Mouse (Mus musculus) forebrain, embryonic 10.5 days (tissue): ENCODE results near the gene Kank4. TPM values are rescaled to one million over a fixed set of nuclear protein-coding genes. Genes with fewer than 3 reads are reported as not detected.
A peak's percentile ranks its signal among the peaks of the same experiment; 100 is the strongest.
"Not testable (repeated sequence)": the region's sequence is repeated elsewhere in the genome, so short reads cannot be mapped to it uniquely, and the experiment has no call there.

Experiments
- DNase-seq: peaks from one replicate; pipeline ENCODE4 v3.0.0-alpha.2; 2017; ENCODE audit warnings: low spot score; ENCODE audit errors: extremely low spot score
- H3K27ac ChIP-seq: fragments of 300-500 bp; sonication (generic); 2 replicates; pipeline ENCODE4 v1.5.1; 2016; ENCODE audit warnings: mild to moderate bottlenecking
- H3K27me3 ChIP-seq: fragments of 300-500 bp; sonication (generic); 2 replicates; pipeline ENCODE4 v1.6.1; 2016; ENCODE audit warnings: mild to moderate bottlenecking; ENCODE audit not compliant: poor library complexity, severe bottlenecking
- H3K36me3 ChIP-seq: fragments of 300-500 bp; sonication (generic); replicated peaks from 2 replicates; pipeline ENCODE4 v1.6.1; 2016; ENCODE audit warnings: mild to moderate bottlenecking, moderate library complexity
- H3K4me1 ChIP-seq: fragments of 300-500 bp; sonication (generic); 2 replicates; pipeline ENCODE4 v1.6.1; 2016
- H3K4me3 ChIP-seq: fragments of 300-500 bp; sonication (generic); 2 replicates; pipeline ENCODE4 v1.5.1; 2016; ENCODE audit warnings: mild to moderate bottlenecking, moderate library complexity
- H3K9me3 ChIP-seq: fragments of 300-500 bp; sonication (generic); 2 replicates; pipeline ENCODE4 v1.6.1; 2016; ENCODE audit warnings: mild to moderate bottlenecking, moderate library complexity
- WGBS: fragments of 180-500 bp; shearing (Covaris S2); methylation state at CpG from one replicate; pipeline ENCODE4 v1.1.7; 2016; 5-methylcytosine and 5-hydroxymethylcytosine counted together
- polyA plus RNA-seq: library from polyadenylated mRNA; unstranded; fragments of >200 nt; fragmentation: Nextera tagmentation; extraction: Ambion mirVana; gene quantifications from 2 replicates; pipeline ENCODE4 v1.2.1, GENCODE M21; 2016

Gene Kank4
- polyA plus RNA-seq = 1.4 and 1.6 TPM in 2 replicates

DNA sequence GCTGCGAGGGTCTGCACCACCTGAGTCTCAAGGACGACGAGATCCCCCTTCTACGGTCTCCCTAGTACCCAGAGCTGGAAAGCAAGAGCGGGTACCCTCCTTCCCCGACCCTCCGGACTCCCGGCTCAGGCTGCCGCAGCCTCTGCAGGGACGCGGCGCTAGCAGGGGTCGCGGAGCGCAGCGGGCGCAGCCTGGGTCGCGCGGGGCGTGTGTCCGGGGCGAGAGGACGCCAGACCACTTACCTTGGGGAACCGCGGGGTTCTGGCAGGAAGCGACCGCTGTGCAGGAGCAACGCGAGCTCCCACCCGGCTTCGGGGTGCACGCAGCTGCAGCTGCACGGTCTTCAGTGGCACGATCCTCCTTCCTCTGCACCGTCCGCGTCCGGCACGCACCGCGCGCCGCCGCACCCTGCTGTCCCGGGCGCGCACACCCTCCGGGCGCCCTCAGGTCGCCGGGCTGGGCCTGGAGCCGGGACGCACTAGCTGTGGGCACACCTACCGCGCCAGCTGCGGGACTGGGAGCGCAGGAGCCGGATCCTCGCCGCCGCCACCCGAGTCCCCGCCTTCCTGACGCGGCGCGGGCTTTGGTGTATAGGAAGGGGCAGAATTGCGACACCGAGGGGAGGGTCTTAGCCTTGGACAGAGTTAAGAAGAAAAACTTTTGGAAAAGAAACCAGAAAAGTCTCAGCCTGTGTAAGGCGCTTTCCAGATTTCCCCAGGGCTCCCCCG lies at the start of gene Kank4:
Gene Kank4, minus strand, starts transcription at position 354 of the 728 bp plus-strand sequence.
- Histone ChIP-seq H3K9me3 (no peaks in the 10 kb centered on the region), H3K27ac (peak within 1 kb of the TSS; percentile 83), H3K27me3 (peaks cover 71% of the 10 kb centered on the region), H3K36me3 (no peaks in the 10 kb centered on the region), H3K4me1 (peaks cover 31% of the 10 kb centered on the region), H3K4me3 (peak within 1 kb of the TSS; percentile 82)
- under 1% methylated on average over 72 of the region's 72 CpGs for WGBS
- DNase-seq = peak; percentile 44

DNA sequence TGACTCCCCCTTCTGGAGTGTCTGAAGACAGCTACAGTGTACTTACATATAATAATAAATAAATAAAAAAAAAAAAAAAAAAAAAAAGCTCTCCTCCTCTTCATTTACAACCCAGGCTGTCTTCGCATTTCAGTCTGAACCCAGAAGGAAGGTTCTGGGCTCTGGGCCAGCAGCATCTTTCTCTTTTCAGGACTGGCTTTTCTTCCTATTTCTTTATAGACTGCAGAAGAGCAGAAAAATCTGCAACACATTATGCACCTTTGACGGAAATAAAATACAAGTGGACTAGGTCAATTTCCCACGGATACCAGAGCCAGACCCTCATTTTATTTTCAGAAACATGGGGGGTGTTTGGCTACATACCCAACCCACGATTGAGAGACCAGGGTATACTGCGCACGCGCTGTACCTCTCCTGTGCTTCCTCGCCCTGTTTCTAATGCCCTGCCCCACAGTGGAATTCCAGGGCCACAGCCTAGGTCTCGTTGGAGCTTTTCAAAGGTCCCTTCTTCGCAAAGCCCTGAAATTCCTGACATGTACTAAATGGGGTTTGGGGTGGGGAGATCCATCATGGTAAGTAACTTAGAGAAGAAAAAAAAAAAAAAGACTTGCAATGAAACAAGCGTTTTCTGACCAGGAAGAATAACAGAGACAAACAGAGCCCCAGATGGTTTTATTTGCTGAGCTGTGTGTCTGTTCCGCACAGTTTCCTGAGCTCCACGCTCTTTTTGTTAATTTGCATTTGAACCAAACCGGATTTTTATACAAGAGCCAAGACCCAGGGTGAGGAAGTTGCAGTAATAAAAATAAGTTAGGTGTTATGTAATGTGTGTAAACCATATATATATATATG lies 48.3 kb upstream of the Kank4 start:
- peaks cover 4% of the 10 kb centered on the region; the same call in 1 of the 2 replicates for H3K9me3 ChIP-seq
- H3K4me1 ChIP-seq = no peaks in the 10 kb centered on the region
- no peak overlapping the region for H3K4me3 ChIP-seq
- 90% methylated on average over 14 of the region's 14 CpGs for WGBS
- DNase-seq = no peak
- no peak overlapping the region for H3K27ac ChIP-seq
- no peaks in the 10 kb centered on the region for H3K36me3 ChIP-seq
- H3K27me3 ChIP-seq = no peaks in the 10 kb centered on the region

DNA sequence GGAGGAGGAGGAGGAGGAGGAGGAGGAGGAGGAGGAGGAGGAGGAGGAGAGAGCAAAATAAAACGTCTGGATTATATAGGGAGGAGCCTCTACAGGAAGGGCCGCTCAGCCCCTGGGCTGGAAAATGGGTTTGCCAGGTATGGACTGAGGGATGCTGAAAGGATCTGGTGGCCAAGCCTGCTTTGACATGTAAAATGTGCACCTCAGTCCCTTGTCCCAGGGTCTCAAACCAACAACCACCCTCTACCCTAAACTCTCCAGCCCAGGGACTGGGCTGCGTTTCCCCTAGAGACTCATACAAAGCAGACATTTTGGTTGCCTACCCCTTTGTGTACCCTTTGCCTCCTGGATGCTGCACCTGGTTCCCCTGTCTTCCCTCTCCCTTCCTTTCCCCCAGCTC lies 47.2 kb upstream of the Kank4 start:
- H3K4me1 ChIP-seq = no peaks in the 10 kb centered on the region
- no peaks in the 10 kb centered on the region for H3K36me3 ChIP-seq
- DNase-seq = no peak
- no peak overlapping the region for H3K27ac ChIP-seq
- no peaks in the 10 kb centered on the region for H3K27me3 ChIP-seq
- H3K4me3 ChIP-seq = no peak overlapping the region
- WGBS = 84% methylated on average over 3 of the region's 3 CpGs
- H3K9me3 ChIP-seq = peaks cover 8% of the 10 kb centered on the region; the same call in 1 of the 2 replicates

GRCm38 (mm10) chr4:98864094-98864493 lies 46.8 kb upstream of the Kank4 start:
- H3K4me1 ChIP-seq = no peaks in the 10 kb centered on the region
- WGBS = 84% methylated on average over 1 of the region's 2 CpGs
- H3K4me3 ChIP-seq = no peak overlapping the region
- H3K9me3 ChIP-seq = peaks cover 10% of the 10 kb centered on the region; the same call in 1 of the 2 replicates
- DNase-seq = no peak
- H3K36me3 ChIP-seq = no peaks in the 10 kb centered on the region
- H3K27ac ChIP-seq = no peak overlapping the region
- H3K27me3 ChIP-seq = no peaks in the 10 kb centered on the region

- Histone ChIP-seq H3K9me3 (peaks cover 10% of the 10 kb centered on the region; the same call in 1 of the 2 replicates), H3K27me3 (no peaks in the 10 kb centered on the region), H3K36me3 (no peaks in the 10 kb centered on the region), H3K4me3 (no peak overlapping the region), H3K27ac (no peak overlapping the region), H3K4me1 (no peaks in the 10 kb centered on the region)
- WGBS = 90% methylated on average over 2 of the region's 2 CpGs
- DNase-seq = no peak
Measured at GRCm38 (mm10) chr4:98863451-98863850, 46.1 kb upstream of the Kank4 start.

DNA sequence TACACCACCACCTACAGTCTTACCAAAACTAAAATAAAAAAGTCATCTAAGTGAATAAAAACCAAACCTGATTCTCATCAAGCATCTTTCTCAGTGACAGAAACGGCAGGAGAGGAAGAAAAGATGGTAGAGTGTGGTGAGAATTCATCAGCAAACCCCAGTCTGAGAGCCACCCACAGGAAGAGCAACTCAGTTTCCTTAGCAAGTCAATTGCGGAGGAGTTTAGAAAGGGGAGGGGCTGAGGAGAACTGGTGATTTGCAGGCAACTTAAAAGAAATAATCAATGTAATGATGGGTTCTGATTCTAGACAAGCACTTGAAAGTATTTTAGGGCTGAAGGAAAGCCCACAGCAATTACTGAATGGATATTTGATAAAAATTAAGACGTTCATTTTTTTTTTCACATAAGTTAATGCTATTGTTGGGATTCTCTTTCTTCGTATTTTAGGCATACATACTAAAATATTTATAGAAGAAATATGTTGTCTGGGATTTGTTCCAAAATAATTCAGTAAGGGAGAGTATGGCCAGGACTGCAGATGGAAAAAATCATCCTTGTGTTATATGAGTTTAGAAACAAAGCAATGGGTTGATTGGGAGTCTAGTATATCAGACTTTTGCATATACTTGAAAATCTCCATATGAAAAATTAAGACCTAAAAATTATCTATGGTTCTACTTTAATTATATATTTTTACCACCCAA lies 41.0 kb upstream of the Kank4 start:
- Histone ChIP-seq H3K4me3 (no peak overlapping the region), H3K27me3 (no peaks in the 10 kb centered on the region), H3K9me3 (peaks cover 6% of the 10 kb centered on the region; the same call in 1 of the 2 replicates), H3K36me3 (no peaks in the 10 kb centered on the region), H3K27ac (no peak overlapping the region), H3K4me1 (peaks cover 8% of the 10 kb centered on the region; the same call in 1 of the 2 replicates)
- WGBS = 81% methylated on average over 4 of the region's 4 CpGs
- no peak for DNase-seq

DNA sequence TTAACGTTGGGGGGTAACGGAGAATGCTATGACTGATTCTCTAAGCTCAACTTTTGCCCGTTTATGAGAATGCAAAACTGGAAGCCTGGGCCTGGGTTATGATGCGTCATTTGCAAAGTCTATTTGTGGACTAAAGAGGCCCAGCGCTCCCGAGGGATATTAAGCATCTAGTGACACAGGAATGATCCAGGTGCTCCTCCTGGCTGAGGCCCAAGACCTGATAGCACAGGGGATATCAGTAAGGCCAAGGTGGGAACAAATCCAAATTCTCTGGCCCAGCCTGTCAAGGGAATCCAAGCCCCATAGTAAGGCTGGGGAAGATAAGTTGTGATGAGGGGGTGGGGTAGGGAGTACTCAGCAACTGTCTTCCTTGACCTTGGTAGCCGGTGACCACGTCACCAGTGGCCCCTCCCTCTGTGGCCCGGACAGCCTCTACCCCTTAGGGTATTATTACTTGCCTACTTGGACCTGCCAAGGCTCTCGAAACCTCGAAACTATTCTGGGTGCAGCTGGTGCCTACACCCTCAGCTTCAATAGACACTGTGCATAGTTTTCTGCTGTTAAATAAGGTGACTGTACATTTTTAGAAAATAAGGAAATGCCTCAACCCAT lies 39.8 kb upstream of the Kank4 start:
- Histone ChIP-seq H3K27ac (no peak overlapping the region), H3K4me1 (peaks cover 8% of the 10 kb centered on the region; the same call in 1 of the 2 replicates), H3K9me3 (peaks cover 6% of the 10 kb centered on the region; the same call in 1 of the 2 replicates), H3K27me3 (no peaks in the 10 kb centered on the region), H3K36me3 (no peaks in the 10 kb centered on the region), H3K4me3 (no peak overlapping the region)
- 92% methylated on average over 11 of the region's 11 CpGs for WGBS
- no peak for DNase-seq

DNA sequence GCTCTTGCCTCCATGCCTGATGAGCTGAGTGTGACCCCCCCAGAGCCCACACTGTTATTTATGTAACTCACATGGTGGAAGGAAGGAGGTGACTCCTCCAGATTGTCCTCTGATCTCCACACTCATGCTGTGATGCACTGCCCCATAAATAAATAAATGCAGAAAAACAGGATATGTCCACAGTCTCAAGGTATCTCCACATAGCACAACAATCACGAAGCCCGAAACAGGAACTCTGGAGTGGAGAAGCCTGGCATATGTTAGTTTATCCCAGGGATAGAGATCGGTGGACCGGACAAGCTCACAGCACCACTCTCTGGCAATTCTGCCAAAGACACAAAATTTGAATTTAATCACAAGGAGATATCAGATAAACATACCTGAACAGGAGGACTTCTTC lies 36.6 kb upstream of the Kank4 start:
- WGBS = 95% methylated on average over 4 of the region's 4 CpGs
- no peaks in the 10 kb centered on the region for H3K36me3 ChIP-seq
- H3K27ac ChIP-seq = no peak overlapping the region
- peaks cover 8% of the 10 kb centered on the region; the same call in 1 of the 2 replicates for H3K4me1 ChIP-seq
- DNase-seq = no peak
- H3K4me3 ChIP-seq = no peak overlapping the region
- H3K27me3 ChIP-seq = no peaks in the 10 kb centered on the region
- H3K9me3 ChIP-seq = no peaks in the 10 kb centered on the region

DNA sequence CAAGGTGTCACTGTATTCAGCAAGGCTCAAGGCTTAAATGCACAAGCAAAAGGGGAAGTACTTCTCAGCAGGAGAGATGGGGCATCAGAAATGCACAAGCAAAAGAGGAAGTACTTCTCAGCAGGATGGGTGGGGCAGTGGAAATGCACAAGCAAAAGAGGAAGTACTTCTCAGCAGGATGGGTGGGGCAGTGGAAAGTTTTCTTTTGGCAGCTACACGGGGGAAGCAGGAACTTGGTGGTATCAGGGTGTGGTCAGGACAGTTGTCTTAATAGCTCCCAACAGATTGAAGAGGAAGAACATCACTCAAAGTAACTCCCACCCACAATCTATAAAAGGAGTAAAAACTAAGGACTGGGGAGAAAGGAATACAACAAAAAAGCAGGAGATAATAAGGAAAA lies 33.1 kb upstream of the Kank4 start:
- DNase-seq, H3K4me3 ChIP-seq, H3K9me3 ChIP-seq, H3K36me3 ChIP-seq, H3K27me3 ChIP-seq, H3K27ac ChIP-seq: not testable (repeated sequence)
- H3K4me1 ChIP-seq = 0 out of 2 replicates have a peak, but pooled peaks cover 15% of the 10 kb centered on the region
- whole genome bisulfite sequencing = 93% methylated on average over 1 of the region's 1 CpGs

DNA sequence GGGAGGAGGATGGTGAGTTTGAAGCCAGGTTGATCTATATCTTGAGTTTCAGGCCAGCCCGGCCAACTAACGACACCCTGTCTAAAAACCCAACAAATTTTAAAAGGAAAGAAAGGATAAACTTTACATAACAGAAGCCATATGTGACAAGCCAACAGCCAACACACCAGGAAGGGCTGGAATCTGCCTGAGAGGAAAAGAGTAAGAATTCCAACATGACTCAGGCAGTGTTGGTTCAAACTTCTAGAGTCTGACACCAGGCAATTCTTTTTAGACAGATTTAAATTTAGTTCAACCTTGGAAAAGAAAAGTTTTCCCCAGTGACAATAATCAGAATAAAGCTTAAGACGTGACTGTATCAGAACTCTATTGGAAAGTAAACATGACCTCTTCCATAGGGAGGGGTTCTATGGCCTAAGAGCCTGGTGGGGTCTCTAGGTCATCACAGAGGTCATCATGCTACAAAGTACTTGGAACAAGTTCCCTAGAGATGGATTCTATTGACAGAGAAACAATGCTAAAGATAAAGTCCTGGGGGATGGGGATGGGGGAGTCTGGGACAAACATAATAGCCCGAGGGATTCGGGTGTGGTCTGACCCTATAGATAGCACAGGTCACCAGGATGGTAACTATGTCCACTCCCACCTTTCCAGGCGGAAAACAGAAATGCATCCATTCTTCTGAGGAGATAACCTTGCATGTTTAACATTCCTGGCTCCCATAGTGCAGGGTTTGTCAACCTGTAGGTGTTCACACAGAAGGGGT lies 30.0 kb upstream of the Kank4 start:
- no peak for DNase-seq
- WGBS = 70% methylated on average over 6 of the region's 6 CpGs
- Histone ChIP-seq H3K4me3 (no peak overlapping the region), H3K27ac (no peak overlapping the region), H3K27me3 (peaks cover 30% of the 10 kb centered on the region), H3K4me1 (0 out of 2 replicates have a peak, but pooled peaks cover 15% of the 10 kb centered on the region), H3K9me3 (no peaks in the 10 kb centered on the region), H3K36me3 (no peaks in the 10 kb centered on the region)

- Histone ChIP-seq H3K4me1 (0 out of 2 replicates have a peak, but pooled peaks cover 15% of the 10 kb centered on the region), H3K36me3 (no peaks in the 10 kb centered on the region), H3K4me3 (no peak overlapping the region), H3K27me3 (peaks cover 31% of the 10 kb centered on the region), H3K27ac (no peak overlapping the region), H3K9me3 (no peaks in the 10 kb centered on the region)
- WGBS = 62% methylated on average over 3 of the region's 3 CpGs
- no peak for DNase-seq
Measured at GRCm38 (mm10) chr4:98846396-98846795, 29.1 kb upstream of the Kank4 start.
